Mouse (Mus musculus) embryonic facial prominence, embryonic 15.5 days (tissue): ENCODE measurements around the gene Apool. TPM values are rescaled to one million over a fixed set of nuclear protein-coding genes. Genes with fewer than 3 reads are reported as not detected.

Experiments used
- ATAC-seq: fragments of 200-750 bp; cut with Nextera tagmentation; 2 replicates; pipeline ENCODE4 v1.8.0; 2017; ENCODE audit warnings: low read depth, moderate TSS enrichment; ENCODE audit not compliant: insufficient number of reproducible peaks, low FRiP score, low TSS enrichment
- H3K27ac ChIP-seq: fragments of 300-500 bp; sonication (generic); replicated peaks from 2 replicates; pipeline ENCODE4 v1.5.1; 2015; ENCODE audit warnings: mild to moderate bottlenecking, inconsistent platforms
- H3K27me3 ChIP-seq: fragments of 300-500 bp; sonication (generic); 2 replicates; pipeline ENCODE4 v1.6.1; 2015; ENCODE audit warnings: inconsistent platforms
- H3K36me3 ChIP-seq: fragments of 300-500 bp; sonication (generic); 2 replicates; pipeline ENCODE4 v1.6.1; 2015; ENCODE audit warnings: mild to moderate bottlenecking, inconsistent platforms
- H3K4me1 ChIP-seq: fragments of 300-500 bp; sonication (generic); 2 replicates; pipeline ENCODE4 v1.6.1; 2015; ENCODE audit warnings: inconsistent platforms
- H3K4me2 ChIP-seq: fragments of 300-500 bp; sonication (generic); replicated peaks from 2 replicates; pipeline ENCODE4 v1.6.1; 2015; ENCODE audit warnings: mild to moderate bottlenecking, inconsistent platforms
- H3K4me3 ChIP-seq: fragments of 300-500 bp; sonication (generic); replicated peaks from 2 replicates; pipeline ENCODE4 v1.5.1; 2015; ENCODE audit warnings: mild to moderate bottlenecking, inconsistent platforms
- H3K9ac ChIP-seq: fragments of 300-500 bp; sonication (generic); 2 replicates; pipeline ENCODE4 v1.6.1; 2015; ENCODE audit warnings: inconsistent platforms
- H3K9me3 ChIP-seq: fragments of 300-500 bp; sonication (generic); replicated peaks from 2 replicates; pipeline ENCODE4 v1.6.1; 2016; ENCODE audit warnings: inconsistent platforms
- WGBS: fragments of 180-500 bp; shearing (Covaris S2); methylation state at CpG from one replicate; pipeline ENCODE4 v1.1.7; 2015; 5-methylcytosine and 5-hydroxymethylcytosine counted together
- polyA plus RNA-seq: library from polyadenylated mRNA; unstranded; fragments of >200 nt; fragmentation: Nextera tagmentation; extraction: Ambion mirVana; gene quantifications from 2 replicates; pipeline ENCODE4 v1.2.1, GENCODE M21; 2015

Apool gene
- polyA plus RNA-seq, 1 experiment from 2014 or later: 58.0 TPM

DNA sequence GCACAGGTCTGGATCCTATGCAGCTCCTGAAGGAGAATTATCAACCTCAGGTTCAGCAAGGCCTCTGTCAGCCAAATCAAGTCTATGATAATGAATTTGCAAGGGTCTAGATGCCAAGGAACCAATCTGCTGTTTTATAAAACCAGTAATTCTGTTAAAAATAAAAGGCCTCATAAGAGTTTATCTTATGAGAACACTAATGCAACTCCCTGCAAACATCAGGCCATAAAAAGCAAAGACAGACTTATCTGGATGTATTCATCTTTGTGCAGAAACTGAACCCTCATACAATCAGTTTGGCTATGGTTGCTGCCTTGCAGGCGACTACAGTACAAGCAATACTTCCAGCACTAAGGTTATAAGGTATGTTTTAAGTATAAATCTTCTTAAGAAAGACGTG, 101.2 kb downstream of the Apool start:
- H3K27me3 ChIP-seq: no peaks in the 10 kb centered on the region
- ATAC-seq: no peak
- no peaks in the 10 kb centered on the region for H3K9me3 ChIP-seq
- H3K36me3 ChIP-seq: no peaks in the 10 kb centered on the region
- H3K4me1 ChIP-seq: no peaks in the 10 kb centered on the region
- no peak overlapping the region for H3K9ac ChIP-seq
- no peak overlapping the region for H3K4me3 ChIP-seq
- 79% methylated on average over 2 of the region's 2 CpGs for WGBS
- no peak overlapping the region for H3K4me2 ChIP-seq
- no peak overlapping the region for H3K27ac ChIP-seq

Other genes with a start within 250 kb of the Apool start
- 0.12 TPM in 1 of 2 replicates, not detected in the other for gene 4933403O08Rik, start 72.3 kb upstream of the Apool start, polyA plus RNA-seq
- gene Satl1, start 95.4 kb downstream of the Apool start, polyA plus RNA-seq: not detected in 2 replicates
- gene 2010106E10Rik, start 183.9 kb downstream of the Apool start, polyA plus RNA-seq: not detected in 2 replicates